Mouse (Mus musculus) gastrocnemius, postnatal 4 days (tissue): ENCODE measurements at regions not wholly inside any gene's neighbourhood (a gene's known extent, or its start where the extent isn't known, plus 50 kb on each side); places are given as distances from the start of the nearest gene placed in this dataset.
A peak's percentile ranks its signal among the peaks of the same experiment; 100 is the strongest.

Experiments
- DNase-seq, 2 experiments: peaks; one replicate each; pipeline ENCODE4 v3.0.0; 2021 to 2022; ENCODE audit warnings: low spot score in 2 of 2, mixed read lengths in 2 of 2

GRCm38 (mm10) chr15:61770721-61771542, 848.1 kb upstream of the A1bg start:
- no peak for DNase-seq

GRCm38 (mm10) chr15:61766544-61767094, 843.8 kb upstream of the A1bg start:
- DNase-seq = no peak

GRCm38 (mm10) chr15:61753802-61754201, 831.0 kb upstream of the A1bg start:
- no peak for DNase-seq

- DNase-seq = no peak
Observed at GRCm38 (mm10) chr15:61723696-61724095, 800.9 kb upstream of the A1bg start.

- no peak for DNase-seq
Observed at GRCm38 (mm10) chr15:61718486-61718885, 795.7 kb upstream of the A1bg start.

- no peak for DNase-seq
Observed at GRCm38 (mm10) chr15:61717216-61717615, 794.4 kb upstream of the A1bg start.

- DNase-seq = no peak
Observed at GRCm38 (mm10) chr15:61713953-61714352, 791.1 kb upstream of the A1bg start.

GRCm38 (mm10) chr15:61708928-61709327, 786.1 kb upstream of the A1bg start:
- DNase-seq = no peak

- no peak for DNase-seq
Observed at GRCm38 (mm10) chr15:61707952-61708351, 785.1 kb upstream of the A1bg start.

- no peak for DNase-seq
Observed at GRCm38 (mm10) chr15:61692679-61693078, 769.9 kb upstream of the A1bg start.

- DNase-seq = peak in 1 of 2 experiments; percentile 14
Observed at GRCm38 (mm10) chr15:61690425-61690824, 767.6 kb upstream of the A1bg start.

GRCm38 (mm10) chr15:61689776-61690397, 767.1 kb upstream of the A1bg start:
- no peak for DNase-seq

- DNase-seq = no peak
Observed at GRCm38 (mm10) chr15:61682968-61683367, 760.2 kb upstream of the A1bg start.

- DNase-seq = no peak
Observed at GRCm38 (mm10) chr15:61670556-61670955, 747.7 kb upstream of the A1bg start.

GRCm38 (mm10) chr15:61660581-61660980, 737.8 kb upstream of the A1bg start:
- DNase-seq = no peak

GRCm38 (mm10) chr15:61656951-61657350, 734.1 kb upstream of the A1bg start:
- DNase-seq = peak in 1 of 2 experiments; percentile 9

GRCm38 (mm10) chr15:61654846-61655245, 732.0 kb upstream of the A1bg start:
- DNase-seq = no peak

- no peak for DNase-seq
Observed at GRCm38 (mm10) chr15:61653853-61654252, 731.0 kb upstream of the A1bg start.

GRCm38 (mm10) chr15:61618638-61619500, 696.1 kb upstream of the A1bg start:
- DNase-seq = no peak

GRCm38 (mm10) chr15:61610662-61611061, 687.9 kb upstream of the A1bg start:
- DNase-seq = no peak

- no peak for DNase-seq
Observed at GRCm38 (mm10) chr15:61609656-61610055, 686.8 kb upstream of the A1bg start.
